Mouse (Mus musculus): ENCODE measurements around the gene Lce3d.

Lce3d gene

DNA sequence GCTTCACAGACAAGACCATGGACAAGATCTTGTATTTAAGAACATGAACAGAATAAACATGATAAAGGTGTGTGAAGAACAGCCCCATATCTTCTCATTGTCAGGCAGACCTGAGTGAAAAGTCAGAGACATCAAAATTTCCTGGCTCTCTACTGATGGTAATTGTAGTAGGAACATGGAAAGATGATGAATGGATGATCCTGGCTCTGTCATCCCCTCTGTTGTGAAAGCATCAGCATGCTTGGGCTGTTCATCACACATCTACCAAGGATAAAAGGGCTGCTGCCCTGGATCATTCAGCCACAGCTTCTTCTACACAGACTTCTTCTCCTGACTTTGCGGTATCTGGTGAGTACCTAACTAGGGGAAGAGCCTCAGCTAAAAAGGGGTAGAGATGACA, at the start of gene Lce3d:
TSS of gene Lce3d (plus strand) at position 301 of the 400 bp plus-strand sequence.
- no peak for DNase-seq (ENCODE audit: low spot score)

DNA sequence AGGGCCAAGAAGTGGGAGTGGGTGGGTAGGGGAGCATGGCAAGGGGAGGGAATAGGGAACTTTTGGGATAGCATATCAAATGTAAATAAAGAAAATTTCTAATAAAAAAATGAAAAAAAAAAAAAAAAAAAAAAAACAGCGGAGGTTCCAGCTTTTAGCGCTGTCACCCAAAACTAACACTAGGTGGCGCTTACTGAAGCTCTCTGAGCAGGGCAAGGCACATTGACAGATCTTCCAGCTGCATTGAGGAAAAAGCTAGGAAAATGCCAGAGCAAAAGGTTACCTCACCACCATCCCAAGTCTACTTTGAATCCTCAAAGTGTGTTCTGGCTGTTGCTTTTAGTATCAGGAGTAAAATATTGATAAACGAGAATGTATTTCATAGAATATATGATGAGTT, 49.6 kb upstream of the Lce3d start:
- DNase-seq (ENCODE audit: low spot score) = peak; percentile 18

DNA sequence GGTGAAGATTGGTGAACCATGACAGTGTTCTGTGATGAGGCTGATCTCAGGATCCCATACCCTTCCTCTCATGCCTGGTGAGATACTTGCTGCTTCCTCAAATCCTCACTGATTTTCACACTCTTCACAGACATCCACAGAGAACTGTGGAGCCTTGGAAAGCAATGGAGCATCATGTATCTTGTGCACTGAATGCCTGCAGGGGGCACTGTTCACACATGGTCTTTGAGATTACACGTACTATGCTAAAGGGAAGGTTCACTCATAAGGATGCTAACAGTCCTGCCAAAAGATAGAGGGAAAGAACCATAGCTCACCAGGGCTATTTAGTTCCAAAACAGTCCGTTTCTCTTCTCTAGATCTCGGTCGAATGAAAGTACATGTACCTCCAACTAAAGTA, 36.8 kb upstream of the Lce3d start:
- DNase-seq (ENCODE audit: low spot score) = peak; percentile 38

DNA sequence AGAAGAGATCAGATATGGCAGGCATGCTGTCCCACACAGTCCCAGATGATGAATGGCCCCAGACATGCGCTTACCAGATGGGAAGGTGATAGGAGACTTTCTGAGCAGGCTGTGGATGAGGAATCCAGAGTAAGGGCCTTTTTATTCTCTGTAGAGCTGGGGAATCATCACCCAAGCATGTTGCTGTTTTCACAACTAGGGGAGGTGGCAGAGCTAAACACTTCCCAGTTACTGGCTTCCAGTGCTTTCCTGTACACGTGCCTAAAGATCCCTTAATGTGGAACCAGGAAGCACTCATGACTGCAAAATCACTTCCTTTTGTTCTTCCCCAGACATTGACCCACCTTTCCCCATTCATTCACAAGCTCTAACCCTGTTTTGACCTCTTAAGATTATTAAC, 31.1 kb upstream of the Lce3d start, which contains the start of gene Lce3a:
TSS of gene Lce3a (minus strand) at position 101 of the 400 bp plus-strand sequence.
- DNase-seq (ENCODE audit: low spot score) = no peak

DNA sequence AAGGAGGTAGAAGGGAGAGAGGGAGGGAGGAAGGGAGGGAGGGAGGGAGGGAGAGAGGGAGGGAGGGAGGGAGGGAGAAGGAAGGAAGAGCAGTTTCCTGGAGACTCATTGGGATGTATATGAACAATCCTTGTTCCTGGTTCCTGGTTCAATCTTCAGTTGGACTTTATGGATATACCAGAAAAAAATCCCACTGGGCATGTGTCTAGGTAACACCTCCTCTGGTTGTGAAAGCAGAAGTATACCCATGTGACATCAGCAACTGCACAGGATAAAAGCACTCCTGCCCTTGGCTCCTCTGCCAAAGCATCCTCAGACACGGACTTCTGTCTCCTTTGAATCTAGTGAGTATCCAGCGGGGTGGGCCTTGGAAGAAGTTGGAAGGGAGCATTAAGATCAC, 24.5 kb upstream of the Lce3d start, which contains the start of gene Lce3b:
TSS of gene Lce3b (plus strand) at position 301 of the 400 bp plus-strand sequence.
- DNase-seq (ENCODE audit: low spot score) = no peak

DNA sequence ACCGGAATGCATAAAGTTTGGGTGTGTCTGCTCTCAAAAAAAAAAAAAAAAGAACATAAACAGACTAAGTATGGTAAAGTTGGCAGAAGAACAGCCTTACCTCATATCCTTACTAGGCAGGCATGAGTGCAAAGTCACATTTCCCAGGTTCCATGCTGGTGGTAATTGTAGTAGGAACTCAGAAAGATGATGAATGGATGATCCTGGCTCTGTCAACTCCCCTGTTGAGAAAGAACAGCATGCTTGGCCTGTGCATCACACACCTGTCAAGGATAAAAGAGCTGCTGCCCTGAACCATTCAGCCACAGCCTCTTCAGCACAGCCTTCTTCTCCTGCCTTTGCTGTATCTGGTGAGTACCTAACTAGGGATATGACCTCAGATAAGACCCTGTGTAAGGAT, 13.0 kb upstream of the Lce3d start, which contains the start of gene Lce3c:
TSS of gene Lce3c (plus strand) at position 301 of the 400 bp plus-strand sequence.
- no peak for DNase-seq (ENCODE audit: low spot score)

DNA sequence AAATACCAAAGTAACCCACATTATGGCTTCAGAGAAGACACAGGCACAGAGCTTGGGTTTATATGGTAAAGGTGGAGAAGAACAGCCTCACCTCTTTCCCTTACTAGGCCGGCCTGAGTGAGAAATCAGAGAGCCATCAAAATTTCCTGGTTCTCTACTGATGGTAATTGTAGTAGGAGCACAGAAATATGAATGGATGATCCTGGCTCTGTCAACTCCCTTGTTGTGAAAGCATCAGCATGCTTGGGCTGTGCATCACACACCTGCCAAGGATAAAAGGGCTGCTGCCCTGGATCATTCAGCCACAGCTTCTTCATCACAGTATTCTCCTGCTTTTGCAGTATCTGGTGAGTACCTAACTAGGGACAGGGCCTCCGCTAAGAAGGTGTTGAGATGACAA, 9.6 kb downstream of the Lce3d start, which contains the start of gene Lce3e:
TSS of gene Lce3e (plus strand) at position 301 of the 400 bp plus-strand sequence.
- DNase-seq (ENCODE audit: low spot score) = no peak

DNA sequence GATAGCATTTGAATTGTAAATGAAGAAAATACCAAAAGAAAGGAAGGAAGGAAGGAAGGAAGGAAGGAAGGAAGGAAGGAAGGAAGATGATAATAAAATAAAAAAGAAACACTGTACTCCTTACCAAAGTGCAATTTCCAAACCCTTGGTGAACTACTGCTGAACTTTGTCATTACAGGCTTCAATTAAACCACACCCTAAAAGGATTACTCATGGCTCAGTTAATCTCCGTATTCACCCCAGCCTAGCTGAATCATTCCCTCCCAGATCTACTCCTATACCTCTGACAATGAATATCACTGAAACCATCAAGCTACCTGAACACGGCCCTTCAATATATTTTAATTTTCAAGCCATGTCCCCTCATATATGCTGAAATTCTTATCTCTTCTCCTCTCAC, 21.3 kb downstream of the Lce3d start:
- no peak for DNase-seq (ENCODE audit: low spot score)

DNA sequence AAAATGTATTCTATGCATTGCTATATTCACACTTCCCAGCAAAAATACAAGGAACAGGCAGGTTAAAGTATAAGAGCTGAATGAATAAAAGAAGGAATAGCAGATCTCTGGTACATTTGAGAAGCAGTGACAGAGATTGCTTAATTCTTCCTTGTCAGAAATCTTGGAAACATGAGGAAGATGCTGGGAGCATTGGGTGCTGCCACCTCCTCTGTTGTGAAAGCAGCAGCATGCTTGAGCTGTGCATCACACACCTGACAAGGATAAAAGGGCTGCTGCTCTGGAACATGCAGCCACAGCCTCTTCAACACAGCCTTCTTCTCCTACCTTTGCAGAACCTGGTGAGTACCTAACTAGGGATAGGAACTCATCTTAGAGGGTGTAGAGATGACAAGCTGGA, 34.7 kb downstream of the Lce3d start, which contains the start of gene Lce3f:
TSS of gene Lce3f (plus strand) at position 301 of the 400 bp plus-strand sequence.
- no peak for DNase-seq (ENCODE audit: low spot score)

DNA sequence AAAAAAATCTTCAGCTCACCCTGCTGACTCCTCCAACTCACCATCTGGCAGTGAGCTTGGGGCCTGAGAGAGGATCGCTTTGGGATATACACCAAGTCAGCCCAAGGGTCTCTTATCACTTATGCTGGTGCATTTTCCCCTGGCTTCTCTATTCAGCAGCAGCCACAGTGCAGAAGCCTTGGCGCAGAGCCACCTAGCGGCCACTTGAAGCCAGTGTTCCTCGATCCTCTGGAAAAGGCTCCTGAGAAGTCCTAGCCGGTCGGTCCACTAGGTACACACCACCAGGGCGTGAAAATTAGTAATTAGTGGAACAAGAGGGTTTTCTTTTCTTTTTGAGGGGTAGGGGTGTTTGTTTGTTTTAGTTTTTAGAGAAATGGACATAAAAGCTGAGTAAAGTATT, 41.5 kb downstream of the Lce3d start:
- DNase-seq (ENCODE audit: low spot score) = peak; percentile 65

DNA sequence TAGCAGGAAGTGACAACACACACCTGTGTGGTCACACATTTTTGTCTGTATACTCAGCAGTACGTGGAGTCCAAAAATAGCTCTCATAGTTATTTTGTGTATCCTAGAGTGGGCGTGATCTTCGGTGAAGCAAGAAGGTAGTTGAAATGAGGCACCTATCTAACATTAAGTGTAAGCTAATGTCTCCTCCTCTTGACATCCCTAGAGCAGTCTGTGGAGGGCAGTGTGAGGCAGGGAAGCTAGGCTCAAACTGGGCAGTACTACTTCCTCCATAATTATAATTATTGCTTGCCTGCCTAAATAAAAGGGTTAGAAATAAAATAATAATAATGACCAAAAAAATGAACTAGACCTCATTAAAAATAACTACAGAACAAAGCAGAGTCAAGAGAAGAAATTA, 43.4 kb downstream of the Lce3d start:
- DNase-seq (ENCODE audit: low spot score) = no peak

DNA sequence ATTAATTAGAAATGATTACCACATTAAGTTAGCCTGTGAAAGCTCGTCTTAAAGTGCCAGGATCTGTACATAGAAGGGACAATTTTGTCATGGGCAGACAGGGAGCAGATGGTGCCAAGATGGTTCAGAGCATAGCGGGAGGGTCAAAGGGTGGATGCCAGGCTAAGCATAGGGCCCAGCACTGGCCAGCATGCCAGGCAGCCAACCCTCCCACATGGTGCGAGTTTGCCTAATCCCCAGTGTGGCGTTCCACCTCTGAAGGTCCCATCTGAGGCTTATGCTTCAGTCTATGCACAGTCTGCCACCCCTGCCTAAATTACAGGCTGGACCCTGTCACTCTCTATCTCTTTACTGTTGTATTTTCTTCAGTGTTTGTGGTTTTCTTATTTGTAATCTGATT, 45.7 kb downstream of the Lce3d start:
- no peak for DNase-seq (ENCODE audit: low spot score)

Measured in urinary bladder, postnatal 25 days (tissue).